Mouse (Mus musculus) MEL (cell line): ENCODE measurements around the gene Tmem19.
A peak's percentile ranks its signal among the peaks of the same experiment; 100 is the strongest.

Experiments
- CTCF ChIP-seq, 3 experiments: IDR thresholded peaks in 2 of 3; conservative IDR thresholded peaks in 1 of 3; 2 replicates each; pipeline ENCODE4 v1.5.1; 2011 to 2012; ENCODE audit warnings: low read length in 3 of 3, low read depth in 2 of 3, mild to moderate bottlenecking in 2 of 3, improper control_type of control experiment in 1 of 3, inconsistent platforms in 1 of 3, mixed read lengths in 1 of 3, moderate library complexity in 1 of 3; ENCODE audit not compliant: control insufficient read depth in 1 of 3, insufficient read depth in 1 of 3, poor library complexity in 1 of 3, severe bottlenecking in 1 of 3
- MYC ChIP-seq: IDR thresholded peaks from 2 replicates; pipeline ENCODE4 v1.6.1; 2011; ENCODE audit warnings: low read depth, mild to moderate bottlenecking, low read length, improper control_type of control experiment, moderate library complexity
- POLR2A ChIP-seq, 2 experiments: IDR thresholded peaks; 2 replicates each; pipeline ENCODE4 v1.6.1; 2011 to 2012; ENCODE audit warnings: low read length in 2 of 2, mild to moderate bottlenecking in 2 of 2, control low read depth in 1 of 2, improper control_type of control experiment in 1 of 2, low read depth in 1 of 2, moderate library complexity in 1 of 2; ENCODE audit not compliant: control insufficient read depth in 1 of 2, insufficient read depth in 1 of 2, poor library complexity in 1 of 2
- POLR2AphosphoS2 ChIP-seq: IDR thresholded peaks from 2 replicates; pipeline ENCODE4 v1.6.1; 2011; ENCODE audit warnings: low read length, improper control_type of control experiment
- ZC3H11A ChIP-seq: IDR thresholded peaks from 2 replicates; pipeline ENCODE4 v1.6.1; 2012; ENCODE audit warnings: low read depth, mild to moderate bottlenecking, inconsistent platforms, low read length, improper control_type of control experiment
- ZKSCAN1 ChIP-seq: IDR thresholded peaks from 2 replicates; pipeline ENCODE4 v1.6.1; 2012; ENCODE audit warnings: low read depth, mild to moderate bottlenecking, inconsistent platforms, low read length, improper control_type of control experiment, moderate library complexity

DNA sequence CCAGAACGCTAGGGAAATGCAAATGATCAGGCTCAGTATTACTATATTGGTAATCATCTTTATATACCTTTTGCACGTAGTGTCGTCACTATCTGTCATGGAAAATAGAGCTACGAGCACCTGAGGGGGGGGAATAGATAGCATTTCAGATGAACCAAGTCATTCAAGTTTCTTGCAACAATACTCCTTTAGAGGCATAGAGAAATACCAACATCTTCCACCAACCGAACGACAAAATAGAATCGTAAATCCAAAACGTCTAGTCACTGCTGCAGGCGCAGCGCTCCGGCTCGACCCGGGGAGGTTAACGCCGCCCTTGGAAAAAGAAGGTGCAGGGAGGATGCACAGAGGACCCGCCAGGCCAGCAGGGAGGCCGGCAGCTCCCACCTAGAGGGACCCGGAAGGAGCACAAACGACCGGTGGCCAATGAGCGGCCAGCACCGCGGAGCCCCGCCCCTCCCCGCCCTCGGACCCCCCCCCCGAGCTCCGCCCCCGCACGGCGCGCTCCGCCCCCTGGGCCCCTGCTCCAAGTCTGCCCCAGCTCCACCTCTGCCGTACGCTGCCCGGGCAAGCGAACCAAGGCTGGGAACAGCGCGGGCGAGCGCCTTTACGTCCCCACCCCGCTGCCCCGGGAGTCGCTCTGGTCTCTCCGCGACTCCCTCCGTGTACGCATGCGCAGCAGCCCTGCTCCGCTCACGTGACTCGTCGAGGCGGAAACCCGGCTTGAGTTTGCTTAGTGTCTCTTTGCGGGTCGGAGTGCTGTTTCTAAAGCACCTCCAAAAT is at the start of gene Tmem19:
- TF ChIP-seq ZKSCAN1 (no peak), CTCF (IDR thresholded peaks at IDR 0.05 in 2 of 3, conservative IDR thresholded peaks at IDR 0.05 in 1 of 3; ENCODE audit: control insufficient read depth in 1 of 3, insufficient read depth in 1 of 3, low read depth in 2 of 3, low read length in 3 of 3, poor library complexity in 1 of 3, severe bottlenecking in 1 of 3) (no peak), MYC (no peak), POLR2A (IDR thresholded peaks at IDR 0.05; ENCODE audit: control insufficient read depth in 1 of 2, insufficient read depth in 1 of 2, low read depth in 1 of 2, low read length in 2 of 2, poor library complexity in 1 of 2) (peak; percentile 73 to 98), ZC3H11A (no peak), POLR2AphosphoS2 (peak; percentile 97)
